Mouse (Mus musculus) E14TG2a.4 (cell line): ENCODE results near the gene Edem2.

Experiments used
- CTCF ChIP-seq: conservative IDR thresholded peaks from 2 replicates; pipeline ENCODE4 v1.5.1; 2014; ENCODE audit warnings: low read length
- NANOG ChIP-seq: IDR thresholded peaks from 2 replicates; pipeline ENCODE4 v1.6.1; 2014; ENCODE audit warnings: borderline replicate concordance, low read length, mixed read lengths

DNA sequence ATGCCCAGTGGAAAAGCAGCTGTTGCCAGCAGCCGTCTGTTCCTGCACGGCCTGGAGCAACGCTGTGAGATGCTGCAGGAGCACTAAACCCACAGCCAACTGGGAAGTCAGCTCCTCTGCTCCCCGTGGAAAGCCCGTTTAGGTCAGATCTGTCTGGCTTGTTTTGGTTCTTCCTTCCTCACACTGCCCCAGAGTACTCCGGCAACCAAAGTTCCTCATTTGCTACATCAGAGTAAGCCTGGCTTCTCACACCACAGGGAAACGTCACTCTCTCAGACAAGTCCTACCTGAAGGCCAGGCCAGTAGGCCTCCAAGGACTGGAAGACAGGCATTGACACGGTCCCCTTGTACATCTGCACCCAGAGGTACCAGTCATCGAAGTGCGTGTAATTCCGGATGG is 18.7 kb downstream of the Edem2 start:
- TF ChIP-seq CTCF (no peak), NANOG (no peak)
